Comparison of ENCODE assay signal across 16 mouse cellular contexts in genomic region chr10:119575780-119576179, GRCm38 (mm10).
"Had no signal": no experiment of that assay in that cellular context is flagged by ENCODE, and none has a peak within 500 bp of the region (broad histone marks: within the 10 kb centered on the region; RNA-seq: fewer than 3 reads in every experiment).

No protein-coding gene starts in this region.

- H3K9me3 ChIP-seq: liver, embryonic 15.5 days; lung, embryonic 15.5 days; midbrain, embryonic 13.5 days; midbrain, embryonic 15.5 days; neural tube, embryonic 12.5 days had no signal

- H3K27me3 ChIP-seq: liver, embryonic 15.5 days; lung, embryonic 15.5 days; megakaryocyte, embryonic 14.5 days; midbrain, embryonic 13.5 days; midbrain, embryonic 15.5 days; neural tube, embryonic 12.5 days had no signal

- H3K4me3 ChIP-seq: liver, embryonic 15.5 days; lung, embryonic 15.5 days; megakaryocyte, embryonic 14.5 days; midbrain, embryonic 13.5 days; midbrain, embryonic 15.5 days; neural tube, embryonic 12.5 days had no signal

- H3K9ac ChIP-seq: liver, embryonic 15.5 days; lung, embryonic 15.5 days; midbrain, embryonic 13.5 days; midbrain, embryonic 15.5 days; neural tube, embryonic 12.5 days had no signal

- H3K4me2 ChIP-seq: liver, embryonic 15.5 days; lung, embryonic 15.5 days; midbrain, embryonic 11.5 days; midbrain, embryonic 13.5 days; midbrain, embryonic 15.5 days; neural tube, embryonic 12.5 days had no signal

- ATAC-seq: lung, postnatal 0 days; midbrain, embryonic 13.5 days; midbrain, embryonic 15.5 days had no signal

- H3K4me1 ChIP-seq: liver, embryonic 15.5 days; megakaryocyte, embryonic 14.5 days; midbrain, embryonic 13.5 days; midbrain, embryonic 15.5 days; neural tube, embryonic 12.5 days had no signal

- H3K27ac ChIP-seq: liver, embryonic 15.5 days; lung, embryonic 15.5 days; macrophage; midbrain, embryonic 13.5 days; midbrain, embryonic 15.5 days; neural tube, embryonic 12.5 days had no signal

- DNase-seq: lung, adult 2 months; lung, postnatal 14 days; lung, postnatal 36 days; right cerebral cortex, postnatal 14 days; thymus, adult 18-20 months; thymus, postnatal 14 days; thymus, postnatal 36 days had no signal

- H3K36me3 ChIP-seq: liver, embryonic 15.5 days; lung, embryonic 15.5 days; midbrain, embryonic 13.5 days; midbrain, embryonic 15.5 days; neural tube, embryonic 12.5 days had no signal
